In the genomic region with DNA sequence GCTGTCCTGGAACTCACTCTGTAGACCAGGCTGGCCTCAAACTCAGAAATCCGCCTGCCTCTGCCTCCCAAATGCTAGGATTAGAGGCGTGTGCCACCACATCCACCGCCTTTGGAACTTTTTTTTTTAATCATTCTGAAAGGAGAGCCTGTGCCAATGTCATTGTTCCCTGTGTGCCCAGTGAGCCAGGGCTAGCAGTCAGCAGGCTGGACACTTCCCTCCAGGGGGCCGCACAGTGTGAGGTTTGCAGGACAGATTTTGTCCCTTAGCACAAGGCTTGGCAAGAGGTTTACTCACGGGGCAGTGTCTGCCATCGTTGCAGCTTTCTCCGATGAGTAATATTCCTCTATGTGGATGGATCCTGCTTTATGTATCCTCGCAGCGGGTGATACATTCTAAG, we compare ENCODE assay signal across 18 mouse cellular contexts.
"Had no signal": no experiment of that assay in that cellular context is flagged by ENCODE, and none has a peak within 500 bp of the region (broad histone marks: within the 10 kb centered on the region; RNA-seq: fewer than 3 reads in every experiment).

No protein-coding gene starts in this region.

- ATAC-seq: liver, postnatal 0 days; midbrain, embryonic 16.5 days had no signal

- H3K9me3 ChIP-seq: midbrain, embryonic 10.5 days; midbrain, embryonic 12.5 days; neural tube, embryonic 13.5 days; neural tube, embryonic 15.5 days had no signal

- H3K4me2 ChIP-seq: lung, embryonic 14.5 days; midbrain, embryonic 12.5 days; neural tube, embryonic 13.5 days; neural tube, embryonic 15.5 days had no signal

- H3K4me3 ChIP-seq: midbrain, embryonic 10.5 days; midbrain, embryonic 12.5 days; myocyte; neural tube, embryonic 13.5 days; neural tube, embryonic 15.5 days had no signal

- DNase-seq: liver, postnatal 0 days; lung, embryonic 14.5 days; lung, postnatal 10 days; lung, postnatal 4 days; retina, postnatal 1 day; right cerebral cortex, adult 18-20 months; right cerebral cortex, postnatal 25 days; right cerebral cortex, postnatal 4 days; spleen, adult 18-20 months; thymus, adult 18-20 months; thymus, postnatal 14 days; thymus, postnatal 36 days had no signal

- H3K36me3 ChIP-seq: midbrain, embryonic 10.5 days; midbrain, embryonic 12.5 days; neural tube, embryonic 13.5 days had no signal

- H3K27me3 ChIP-seq: midbrain, embryonic 12.5 days; neural tube, embryonic 13.5 days; neural tube, embryonic 15.5 days had no signal

- H3K9ac ChIP-seq: liver, postnatal 0 days; lung, embryonic 14.5 days; midbrain, embryonic 12.5 days; neural tube, embryonic 13.5 days; neural tube, embryonic 15.5 days had no signal
